Mouse (Mus musculus) WW6 (cell line): ENCODE measurements around the gene Pck1.

Source experiments
- DNase-seq: peaks from one replicate; pipeline ENCODE4 v3.0.0-alpha.2; 2013; ENCODE audit warnings: low read depth, low spot score

The Pck1 gene

DNA sequence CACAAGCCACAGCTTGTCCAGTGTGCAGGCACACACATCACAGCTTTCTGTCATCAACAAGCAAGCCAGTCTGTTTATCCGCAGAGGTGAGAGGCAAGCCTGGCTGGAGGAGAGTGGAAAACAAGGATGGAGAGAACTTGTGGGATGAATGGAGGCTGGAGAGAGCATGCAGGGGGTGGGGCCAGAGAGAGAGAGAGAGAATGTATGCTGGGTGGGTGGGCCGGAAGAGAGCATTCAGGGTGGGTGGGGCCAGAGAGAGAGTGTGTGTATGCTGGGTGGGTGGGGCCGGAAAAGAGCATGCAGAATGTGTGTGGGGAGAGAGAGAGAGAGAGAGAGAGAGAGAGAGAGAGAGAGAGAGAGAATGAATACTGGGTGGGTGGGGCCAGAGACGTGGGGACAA is 51.8 kb downstream of the Pck1 start:
- DNase-seq: no peak

GRCm38 (mm10) chr2:173205563-173206099 is 52.8 kb downstream of the Pck1 start:
- DNase-seq: peak; percentile 71

DNA sequence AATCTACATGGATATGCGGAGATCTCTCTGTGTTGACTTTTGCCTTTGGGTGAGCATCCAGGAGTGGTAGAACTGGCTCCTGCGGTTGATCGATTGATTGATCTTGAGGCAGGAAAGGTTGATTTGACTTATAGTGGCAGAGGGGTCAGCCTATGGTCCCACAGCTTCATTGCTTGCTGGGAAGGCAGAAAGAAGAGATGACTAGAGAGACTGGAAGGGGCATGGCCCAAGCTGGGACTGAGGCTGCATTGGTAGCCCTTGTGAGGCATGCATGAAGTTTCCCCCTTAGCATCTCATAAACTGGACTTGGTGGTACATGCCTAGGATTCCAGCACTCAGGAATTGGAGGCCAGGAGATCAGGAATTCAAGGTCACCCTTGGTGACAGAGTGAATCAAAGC is 54.2 kb downstream of the Pck1 start:
- DNase-seq: no peak
